In genomic region chr11:6625478-6626387, GRCm38 (mm10) we compare ENCODE assay signal across 8 mouse cellular contexts. TPM values are rescaled to one million over a fixed set of nuclear protein-coding genes. Genes with fewer than 3 reads are reported as not detected.
A peak's percentile ranks its signal among the peaks of the same experiment; 100 is the strongest.
DNase-seq lines count a peak whose midpoint lies in the region; ATAC-seq and TF ChIP-seq lines count a peak whose summit lies in the region.

Tbrg4 (minus strand) TSS chr11:6626067.

- H3K36me3 ChIP-seq in kidney, embryonic 14.5 days (ENCODE audit: control insufficient read depth, insufficient read depth, low read length) = peaks cover 39% of the 10 kb centered on the region
- H3K36me3 ChIP-seq in limb, embryonic 15.5 days = peaks cover 33% of the 10 kb centered on the region

- H3K4me2 ChIP-seq in kidney, embryonic 14.5 days (replicated peaks; ENCODE audit: low read depth, low read length) = peak within 1 kb of the TSS; percentile 71
- peak within 1 kb of the TSS; percentile 77 for H3K4me2 ChIP-seq in limb, embryonic 15.5 days

- peak within 1 kb of the TSS; percentile 71 for H3K9ac ChIP-seq in kidney, embryonic 14.5 days (ENCODE audit: low read depth, low read length)
- peak within 1 kb of the TSS; percentile 70 for H3K9ac ChIP-seq in limb, embryonic 15.5 days

- peak within 1 kb of the TSS; percentile 87 for H3K27ac ChIP-seq in bone marrow macrophage, adult 2 months (ENCODE audit: insufficient read depth, low read depth, low read length)
- peak within 1 kb of the TSS; percentile 70 for H3K27ac ChIP-seq in embryonic fibroblast, embryonic 13.5 days (ENCODE audit: insufficient read depth, low read length)
- peak within 1 kb of the TSS; percentile 89 for H3K27ac ChIP-seq in kidney, embryonic 14.5 days (ENCODE audit: low read depth, low read length)
- H3K27ac ChIP-seq in limb, embryonic 15.5 days = peak within 1 kb of the TSS; percentile 95

- under 1% methylated on average over 65 of the region's 66 CpGs for whole genome bisulfite sequencing in kidney, embryonic 14.5 days
- WGBS in limb, embryonic 15.5 days = under 1% methylated on average over 66 of the region's 66 CpGs

- no peak for TF ChIP-seq CTCF in bone marrow macrophage, adult 2 months (IDR thresholded peaks at IDR 0.05; ENCODE audit: low read depth, low read length)
- TF ChIP-seq CTCF in embryonic fibroblast, embryonic 13.5 days (IDR thresholded peaks at IDR 0.05; ENCODE audit: borderline replicate concordance, insufficient read depth, low read length) = no peak

- H3K27me3 ChIP-seq in kidney, embryonic 14.5 days (ENCODE audit: control insufficient read depth, insufficient read depth, low read length) = no peaks in the 10 kb centered on the region
- no peaks in the 10 kb centered on the region for H3K27me3 ChIP-seq in limb, embryonic 15.5 days

- H3K4me1 ChIP-seq in bone marrow macrophage, adult 2 months (ENCODE audit: control insufficient read depth, insufficient read depth, low read length) = peaks cover 22% of the 10 kb centered on the region
- peaks cover 3% of the 10 kb centered on the region; the same call in 1 of the 2 replicates for H3K4me1 ChIP-seq in embryonic fibroblast, embryonic 13.5 days (ENCODE audit: control insufficient read depth, insufficient read depth, low read length)
- peaks cover 19% of the 10 kb centered on the region for H3K4me1 ChIP-seq in kidney, embryonic 14.5 days (ENCODE audit: control insufficient read depth, insufficient read depth, low read length)
- peaks cover 26% of the 10 kb centered on the region for H3K4me1 ChIP-seq in limb, embryonic 15.5 days

- TF ChIP-seq POLR2A in bone marrow macrophage, adult 2 months (IDR thresholded peaks at IDR 0.05; ENCODE audit: borderline replicate concordance, low read depth, low read length) = no peak
- TF ChIP-seq POLR2A in embryonic fibroblast, embryonic 13.5 days (IDR thresholded peaks at IDR 0.05; ENCODE audit: low read depth, low read length) = peak; percentile 97

- ATAC-seq in kidney, embryonic 14.5 days (ENCODE audit: low FRiP score, low TSS enrichment) = peak; percentile 92
- ATAC-seq in limb, embryonic 15.5 days (ENCODE audit: insufficient number of reproducible peaks, low FRiP score, low TSS enrichment, low read depth) = peak; percentile 86

- peak within 1 kb of the TSS; percentile 90 for H3K4me3 ChIP-seq in bone marrow macrophage, adult 2 months (ENCODE audit: insufficient read depth, low read length)
- peak within 1 kb of the TSS; percentile 78 for H3K4me3 ChIP-seq in embryonic fibroblast, embryonic 13.5 days (ENCODE audit: insufficient read depth, low read length)
- peak within 1 kb of the TSS; percentile 86 for H3K4me3 ChIP-seq in kidney, embryonic 14.5 days (ENCODE audit: low read length)
- H3K4me3 ChIP-seq in limb, embryonic 15.5 days = peak within 1 kb of the TSS; percentile 78

- DNase-seq in A20 (ENCODE audit: low read depth, low spot score) = peak; percentile 98
- peak; percentile 93 to 94 for DNase-seq in heart, adult 9 months (ENCODE audit: low spot score in 2 of 2)
- peak; percentile 79 to 84 for DNase-seq in monocyte, adult 2 months (ENCODE audit: low read depth in 1 of 2, low spot score in 2 of 2)
- DNase-seq in spleen, postnatal 36 days (ENCODE audit: low spot score in 2 of 2) = peak; percentile 90 to 91

- no peaks in the 10 kb centered on the region for H3K9me3 ChIP-seq in kidney, embryonic 14.5 days (ENCODE audit: control insufficient read depth, low read length)
- no peaks in the 10 kb centered on the region for H3K9me3 ChIP-seq in limb, embryonic 15.5 days

RNA-seq across cellular contexts. Expression of gene Tbrg4, which starts in this region (rescaled TPM):
- 15.5 and 24.1 TPM in 2 replicates for polyA plus RNA-seq in bone marrow macrophage, adult 2 months (2012; ENCODE audit: insufficient read depth, insufficient read length, missing spikeins)
- 41.4 and 42.8 TPM in 2 replicates for polyA plus RNA-seq in embryonic fibroblast, embryonic 13.5 days (2011; ENCODE audit: insufficient read length, low read depth, missing spikeins)
- 30.6 and 48.9 TPM in 2 replicates for polyA plus RNA-seq in kidney, embryonic 14.5 days (2014; fragmentation: Nextera tagmentation; extraction: Ambion mirVana)
- 32.9 and 33.1 TPM in 2 replicates for polyA plus RNA-seq in limb, embryonic 15.5 days (2015; fragmentation: Nextera tagmentation; extraction: Ambion mirVana)

Comparison
In these comparisons a context has a peak if more than half of its experiments do, and no peak if none do; other contexts are left out.
1. Peak in every context shown above with its lines: DNase-seq, ATAC-seq, H3K4me3 ChIP-seq and H3K27ac ChIP-seq.